Mouse (Mus musculus): Measurements from ENCODE around the gene Tgfa.

Tgfa gene

GRCm38 (mm10) chr6:86194941-86195932 is at the start of gene Tgfa:
Tgfa (plus strand) TSS chr6:86195223.
- WGBS: under 1% methylated on average over 94 of the region's 97 CpGs

DNA sequence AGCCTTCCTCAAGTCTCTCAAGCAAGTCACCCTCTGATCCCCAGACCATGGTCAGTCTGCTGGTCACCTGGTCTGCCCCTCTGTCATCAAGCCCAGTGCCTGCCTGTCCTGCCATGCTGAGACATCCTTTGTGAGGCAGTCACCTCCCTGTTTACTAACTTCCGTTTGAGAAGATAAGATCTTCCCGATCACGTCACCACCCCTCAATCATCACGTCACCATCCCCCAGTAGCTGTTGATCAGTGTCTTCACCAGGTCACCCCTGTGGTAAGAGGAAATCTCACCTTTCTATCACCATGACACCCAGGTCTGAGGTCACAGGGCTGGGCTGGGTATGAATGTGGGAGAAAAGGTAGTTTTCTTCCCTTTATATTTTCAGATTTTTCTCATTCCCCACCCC is 46.5 kb upstream of the Tgfa start:
- WGBS: 70% methylated on average over 4 of the region's 4 CpGs

GRCm38 (mm10) chr6:86149001-86149400 is 46.0 kb upstream of the Tgfa start:
- WGBS: 72% methylated on average over 4 of the region's 4 CpGs

DNA sequence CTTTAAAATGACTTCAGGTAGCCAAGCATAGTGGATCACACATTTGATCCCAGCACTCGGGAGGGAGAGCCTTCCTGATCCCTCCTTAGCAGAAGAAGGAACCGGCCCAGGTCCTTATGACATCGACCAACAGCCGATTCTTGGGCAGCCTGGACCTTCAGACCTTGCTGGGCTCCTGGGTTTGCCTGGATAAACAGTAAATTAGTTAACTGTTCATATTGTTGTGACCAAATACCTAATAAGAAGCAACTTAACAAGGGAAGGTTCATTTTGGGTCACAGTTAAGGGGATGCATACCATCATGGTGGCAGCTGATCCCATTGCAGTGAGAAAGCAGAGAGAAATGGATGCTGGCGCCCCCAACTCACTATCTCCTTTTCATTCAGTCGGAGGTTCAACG is 42.3 kb upstream of the Tgfa start:
- WGBS: 95% methylated on average over 7 of the region's 7 CpGs

GRCm38 (mm10) chr6:86153436-86153990 is 41.5 kb upstream of the Tgfa start:
- WGBS: 74% methylated on average over 8 of the region's 8 CpGs

DNA sequence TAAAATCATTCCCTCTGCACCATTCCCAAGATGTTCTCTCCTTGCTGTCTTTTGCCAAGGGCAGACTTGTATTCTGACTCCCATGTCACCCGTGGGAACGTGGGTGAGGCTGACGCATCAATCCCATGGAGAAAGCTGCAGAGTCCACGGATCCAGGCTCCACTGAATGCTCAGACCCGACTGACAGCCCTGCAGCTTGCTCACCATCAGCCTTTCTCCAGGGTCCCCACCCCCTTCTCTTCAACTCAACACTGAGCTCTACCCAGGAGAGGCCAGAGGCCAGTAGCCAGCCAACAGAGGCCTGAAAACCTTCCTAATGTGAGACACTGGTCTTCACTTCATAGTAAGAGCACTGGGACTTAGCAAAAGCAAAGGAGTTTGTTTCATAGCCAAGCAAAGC is 41.0 kb upstream of the Tgfa start:
- WGBS: 70% methylated on average over 5 of the region's 5 CpGs

- WGBS: 65% methylated on average over 2 of the region's 2 CpGs
Observed at GRCm38 (mm10) chr6:86154481-86154880, 40.5 kb upstream of the Tgfa start.

DNA sequence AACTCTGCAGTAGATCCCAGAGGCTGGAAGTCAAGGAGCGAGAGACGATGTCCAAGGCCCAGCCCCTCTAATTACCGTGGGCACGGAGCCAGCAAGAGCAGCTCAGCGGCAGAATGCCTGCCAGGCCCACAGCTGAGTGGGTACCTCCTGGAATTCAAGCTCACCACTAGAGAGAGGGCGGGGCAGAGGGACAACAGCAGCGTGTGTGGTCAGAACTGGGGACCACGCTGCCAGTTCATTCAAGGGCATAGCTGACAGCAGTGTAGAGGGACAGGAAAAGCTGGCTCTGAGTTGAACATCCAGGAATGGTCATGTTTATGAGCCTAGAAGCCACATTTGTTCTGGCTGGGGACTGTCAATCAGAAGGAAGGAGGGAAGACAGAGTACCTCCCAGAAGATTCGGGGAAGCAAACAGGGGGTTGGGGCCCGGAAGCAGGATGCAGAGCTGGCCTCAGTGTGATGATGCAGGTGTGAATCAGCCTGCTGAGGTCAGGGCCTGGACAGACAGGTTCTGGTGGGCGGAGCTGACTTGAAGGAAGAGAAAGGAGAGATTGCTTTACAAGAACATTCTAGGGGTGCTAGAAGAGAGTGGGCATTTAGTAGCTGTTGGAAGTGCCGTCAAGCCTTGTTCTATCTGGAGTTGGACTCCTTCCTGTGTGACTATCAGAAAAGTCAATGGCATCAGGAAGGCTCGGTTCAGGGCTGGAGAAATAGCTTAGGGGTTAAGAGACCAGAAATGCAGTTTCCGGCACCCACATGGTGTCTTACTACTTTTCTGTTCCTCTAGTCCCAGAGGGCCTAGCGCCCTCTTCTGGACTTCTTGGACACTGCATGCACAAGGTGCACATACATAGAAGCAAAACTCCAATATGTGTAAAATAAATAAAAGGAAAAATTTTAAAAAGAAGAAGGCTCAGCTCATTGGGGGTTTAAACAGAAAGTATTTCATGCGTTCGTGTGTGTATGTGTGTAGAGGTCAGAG is 37.5 kb upstream of the Tgfa start:
- 58% methylated on average over 17 of the region's 17 CpGs for WGBS

DNA sequence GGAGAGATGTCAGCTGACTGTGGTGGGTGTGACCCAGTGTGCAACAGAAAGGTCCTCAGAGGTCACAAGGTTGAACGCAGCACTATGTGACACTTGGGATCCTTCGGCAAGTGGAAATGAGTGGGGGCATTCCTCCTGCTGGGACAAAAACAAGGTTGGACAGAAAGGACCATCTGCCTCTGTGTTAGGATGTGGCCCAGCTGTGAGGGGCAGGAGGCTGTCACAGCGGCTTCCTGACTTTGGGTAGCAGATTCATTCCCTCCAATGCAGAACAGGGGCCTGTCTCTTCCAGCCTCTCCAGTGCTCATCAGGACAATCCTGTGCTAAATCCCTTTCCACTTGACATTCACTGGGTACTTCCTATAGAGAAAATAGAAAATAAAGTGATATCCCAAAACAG is 34.1 kb upstream of the Tgfa start:
- 80% methylated on average over 3 of the region's 3 CpGs for WGBS

DNA sequence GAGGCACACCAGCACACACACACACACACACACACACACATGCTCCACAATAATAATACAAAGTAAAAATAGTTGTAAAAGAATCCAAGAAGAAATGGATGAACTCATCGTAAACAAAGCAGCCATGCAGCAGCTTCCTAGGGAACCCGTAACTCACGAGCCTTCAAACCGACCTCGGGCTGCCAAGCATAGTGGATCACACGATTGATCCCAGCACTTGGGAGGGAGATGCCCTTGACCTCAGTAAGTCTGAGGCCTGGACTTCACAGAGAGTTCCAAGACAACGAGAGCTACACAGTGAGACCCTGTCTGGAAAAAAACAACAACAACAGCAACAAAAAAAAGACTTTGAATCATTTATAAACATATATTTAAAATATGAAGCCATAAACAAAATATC is 33.4 kb upstream of the Tgfa start:
- WGBS: 79% methylated on average over 7 of the region's 7 CpGs

DNA sequence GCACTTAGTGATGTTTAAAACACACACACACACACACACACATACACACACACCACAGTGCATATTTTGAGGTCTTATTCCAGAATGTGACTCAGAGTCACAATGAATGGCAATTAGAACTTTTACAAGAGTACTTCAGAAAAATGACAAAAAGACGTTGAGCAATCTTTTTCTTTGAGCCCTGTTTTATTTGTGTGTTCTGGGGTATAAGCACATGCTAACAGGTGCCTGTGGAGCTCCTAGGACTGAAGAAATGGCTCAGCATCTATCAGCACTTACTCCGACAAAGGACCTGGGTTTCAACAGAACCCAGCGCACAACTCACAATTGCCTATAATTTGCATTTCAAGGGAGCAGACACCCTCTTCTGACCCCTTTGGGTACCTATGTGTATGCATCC is 31.0 kb upstream of the Tgfa start:
- 66% methylated on average over 3 of the region's 3 CpGs for WGBS

GRCm38 (mm10) chr6:86166426-86166825 is 28.6 kb upstream of the Tgfa start:
- WGBS: 85% methylated on average over 9 of the region's 9 CpGs

DNA sequence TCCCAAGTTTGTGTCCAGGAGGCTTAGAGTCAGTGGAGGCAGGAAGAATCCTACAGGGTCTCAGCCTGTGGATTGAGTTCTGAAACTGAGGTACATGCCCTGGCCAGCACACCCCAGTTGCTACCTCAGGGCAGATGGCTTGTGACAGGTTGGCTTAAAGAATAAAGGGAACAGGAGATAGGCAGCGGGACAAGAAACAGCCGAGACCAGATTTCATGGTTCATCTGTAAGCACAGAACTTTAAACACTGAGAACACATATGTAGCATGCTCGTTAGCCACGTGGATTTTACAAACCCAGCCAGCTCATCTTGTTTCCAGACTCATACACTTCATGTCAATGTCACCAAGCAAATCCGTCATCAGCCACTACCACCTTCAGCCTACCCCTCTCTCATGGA is 27.2 kb upstream of the Tgfa start:
- WGBS: 89% methylated on average over 5 of the region's 5 CpGs

DNA sequence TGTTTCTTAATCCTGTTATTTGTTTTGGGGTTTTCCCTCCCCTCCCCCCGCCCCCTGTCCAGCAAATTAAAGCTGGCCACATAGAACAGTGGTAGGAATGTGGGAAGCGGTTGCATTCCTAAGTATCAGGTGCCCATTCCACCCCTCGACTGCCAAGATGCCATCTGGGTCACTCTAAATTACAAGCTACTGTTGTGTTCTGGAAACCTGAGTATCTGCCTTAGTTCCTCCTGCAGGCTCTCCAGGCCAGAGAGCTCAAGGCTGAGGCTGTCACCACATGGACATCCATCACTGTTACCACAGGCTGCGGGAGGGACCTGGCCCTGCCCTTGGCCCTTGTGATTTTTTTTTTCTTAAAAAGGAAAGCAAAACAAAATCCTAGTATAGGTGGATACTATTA is 25.9 kb upstream of the Tgfa start:
- WGBS: 73% methylated on average over 4 of the region's 4 CpGs

DNA sequence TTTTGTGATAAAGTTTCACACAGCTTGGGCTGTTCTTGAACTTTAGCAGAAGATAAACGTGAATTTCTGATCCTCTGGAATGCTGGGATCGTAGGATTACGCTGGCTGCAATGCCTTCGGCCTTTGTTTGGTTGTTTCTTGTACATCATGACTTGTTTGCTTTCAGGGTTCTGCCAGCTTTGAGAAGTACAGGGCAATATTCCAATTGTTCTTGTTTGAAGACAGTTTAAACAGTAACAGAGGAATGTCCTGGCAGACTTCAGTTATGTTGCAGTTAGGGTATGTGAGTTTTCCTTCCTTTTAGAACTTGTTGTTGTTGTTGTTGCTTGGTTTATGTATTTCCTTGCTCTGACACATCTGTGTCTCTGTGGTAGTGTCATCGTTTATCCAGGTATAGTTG is 18.8 kb upstream of the Tgfa start:
- 70% methylated on average over 5 of the region's 5 CpGs for WGBS

- WGBS: 72% methylated on average over 6 of the region's 6 CpGs
Observed at GRCm38 (mm10) chr6:86176721-86177120, 18.3 kb upstream of the Tgfa start.

- 95% methylated on average over 9 of the region's 9 CpGs for WGBS
Observed at GRCm38 (mm10) chr6:86177331-86177982, 17.6 kb upstream of the Tgfa start.

- 27% methylated on average over 2 of the region's 2 CpGs for WGBS
Observed at GRCm38 (mm10) chr6:86180617-86181016, 14.4 kb upstream of the Tgfa start.

DNA sequence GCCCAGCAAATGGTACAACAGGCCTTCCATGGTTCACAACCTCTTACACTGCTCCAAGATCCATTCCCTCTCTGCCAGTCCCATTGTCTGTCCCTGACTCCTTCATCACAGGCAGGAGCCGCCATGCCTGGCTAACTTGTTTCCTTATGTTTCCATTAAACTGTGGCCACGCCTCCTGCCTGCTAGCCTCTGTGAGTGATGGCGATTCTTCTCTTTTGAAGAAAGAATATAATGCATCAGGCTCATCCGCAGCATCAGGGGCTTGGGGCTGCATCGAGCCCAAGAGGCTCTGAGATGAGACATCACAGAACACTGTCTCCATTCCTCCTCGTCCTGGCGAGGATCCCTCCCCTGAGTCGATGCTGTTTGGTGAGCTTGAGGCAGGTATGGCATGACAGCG is 13.0 kb upstream of the Tgfa start:
- WGBS: 85% methylated on average over 9 of the region's 9 CpGs

DNA sequence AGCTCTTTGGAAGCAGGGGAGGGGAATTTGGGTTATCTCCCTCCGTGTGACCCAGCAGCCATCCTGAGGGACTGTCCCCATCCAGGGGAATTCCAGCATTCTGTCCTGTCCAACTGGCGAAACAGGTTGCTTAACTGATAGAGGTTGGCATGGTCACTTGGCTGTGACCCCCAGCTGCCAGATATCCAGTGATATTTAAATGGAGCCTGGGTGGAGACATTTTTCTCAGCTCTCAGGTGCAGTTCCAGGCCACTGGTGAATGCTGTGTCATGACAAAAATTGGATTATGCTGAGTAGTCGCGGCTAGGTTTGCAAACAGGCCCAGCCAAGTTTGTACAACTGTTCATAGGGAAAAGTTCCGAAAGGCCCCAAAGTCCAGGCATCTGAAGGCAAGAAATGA is 12.4 kb upstream of the Tgfa start:
- 95% methylated on average over 5 of the region's 5 CpGs for WGBS

- 59% methylated on average over 14 of the region's 14 CpGs for WGBS
Observed at GRCm38 (mm10) chr6:86186106-86186955, 8.7 kb upstream of the Tgfa start.

All from cerebral cortex, adult 2 months (tissue).